Mouse (Mus musculus) olfactory bulb, adult 2 months (tissue): Measurements from ENCODE around the gene Ndufb3. TPM values are rescaled to one million over a fixed set of nuclear protein-coding genes. Genes with fewer than 3 reads are reported as not detected.
"Not testable (repeated sequence)": the region's sequence is repeated elsewhere in the genome, so short reads cannot be mapped to it uniquely, and the experiment has no call there.

Source experiments
- H3K27ac ChIP-seq: fragments of 200-500 bp; 2 replicates; pipeline ENCODE4 v1.5.1; 2012; ENCODE audit warnings: low read depth, low read length; ENCODE audit not compliant: insufficient read depth
- H3K4me1 ChIP-seq: fragments of 200-500 bp; 2 replicates; pipeline ENCODE4 v1.6.1; 2012; ENCODE audit warnings: low read length; ENCODE audit not compliant: control insufficient read depth, insufficient read depth
- H3K4me3 ChIP-seq: fragments of 200-500 bp; 2 replicates; pipeline ENCODE4 v1.5.1; 2012; ENCODE audit warnings: mild to moderate bottlenecking, low read depth, low read length, moderate library complexity; ENCODE audit not compliant: insufficient read depth
- CTCF ChIP-seq: fragments of 200-500 bp; IDR thresholded peaks from 2 replicates; pipeline ENCODE4 v1.5.1; 2012; ENCODE audit warnings: low read depth, mild to moderate bottlenecking, low read length, moderate library complexity; ENCODE audit not compliant: insufficient read depth
- POLR2A ChIP-seq: fragments of 200-500 bp; IDR thresholded peaks from 2 replicates; pipeline ENCODE4 v1.6.1; 2012; ENCODE audit warnings: mild to moderate bottlenecking, low read depth, low read length, moderate library complexity; ENCODE audit not compliant: insufficient read depth
- WGBS: fragments of 180-500 bp; shearing (Covaris S2); methylation state at CpG from one replicate; pipeline ENCODE4 v1.1.7; 2018; 5-methylcytosine and 5-hydroxymethylcytosine counted together
- polyA plus RNA-seq: library from polyadenylated mRNA; stranded (reverse); fragments of >200 nt; gene quantifications from 2 replicates; pipeline ENCODE4 v1.2.4, GENCODE M21; 2012; ENCODE audit warnings: low replicate concordance; ENCODE audit not compliant: missing spikeins, insufficient read depth, insufficient read length

The Ndufb3 gene
- polyA plus RNA-seq, 1 experiment, result not detected

- TF ChIP-seq POLR2A, result no peak
- no peak for TF ChIP-seq CTCF
- H3K4me3 ChIP-seq, result no peak overlapping the region
- WGBS, result 30% methylated on average over 3 of the region's 3 CpGs
- H3K27ac ChIP-seq, result peak overlapping the region; percentile 67
- H3K4me1 ChIP-seq, result peaks cover 5% of the 10 kb centered on the region
Observed at GRCm38 (mm10) chr1:58614424-58614823, 28.2 kb downstream of the Ndufb3 start.

- no peak for TF ChIP-seq CTCF
- no peak for TF ChIP-seq POLR2A
- 86% methylated on average over 4 of the region's 4 CpGs for WGBS
- H3K4me1 ChIP-seq, result peaks cover 5% of the 10 kb centered on the region
- H3K27ac ChIP-seq, result peak overlapping the region; percentile 67
- no peak overlapping the region for H3K4me3 ChIP-seq
Observed at GRCm38 (mm10) chr1:58615146-58615545, 29.0 kb downstream of the Ndufb3 start.

DNA sequence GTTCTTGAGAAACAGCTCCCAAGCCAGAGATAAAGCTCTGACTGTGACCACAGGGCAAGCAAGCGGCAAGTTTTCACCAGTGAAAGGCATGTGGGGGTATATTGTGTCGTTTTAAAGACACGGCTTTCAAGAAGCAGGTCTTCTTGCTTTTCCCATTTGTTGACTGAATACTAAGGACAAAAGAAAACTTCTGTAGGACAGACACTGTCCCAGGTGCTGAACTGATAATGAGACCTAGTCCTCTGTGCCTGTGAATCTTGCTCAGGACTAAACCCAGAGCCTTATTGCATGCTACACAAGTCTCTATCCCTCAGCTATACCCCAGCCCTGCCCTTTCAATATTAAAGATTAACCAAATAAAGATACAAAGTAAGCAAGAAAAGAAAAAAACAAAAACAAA is 30.0 kb downstream of the Ndufb3 start:
- TF ChIP-seq POLR2A, result no peak
- no peak for TF ChIP-seq CTCF

GRCm38 (mm10) chr1:58617076-58617475 is 30.9 kb downstream of the Ndufb3 start:
- no peak overlapping the region for H3K4me3 ChIP-seq
- no peak for TF ChIP-seq POLR2A
- no peak for TF ChIP-seq CTCF
- WGBS, result 26% methylated on average over 5 of the region's 5 CpGs
- H3K4me1 ChIP-seq, result peaks cover 5% of the 10 kb centered on the region
- H3K27ac ChIP-seq, result peak overlapping the region; percentile 51; the same call in 1 of the 2 replicates

More for the DNA sequence above, 30.0 kb downstream of the Ndufb3 start:
- Histone ChIP-seq H3K4me1 (peaks cover 5% of the 10 kb centered on the region), H3K4me3 (no peak overlapping the region), H3K27ac (no peak overlapping the region)
- 75% methylated on average over 3 of the region's 3 CpGs for WGBS

GRCm38 (mm10) chr1:58617978-58618668 is 31.9 kb downstream of the Ndufb3 start:
- peaks cover 5% of the 10 kb centered on the region for H3K4me1 ChIP-seq
- TF ChIP-seq CTCF, result no peak
- TF ChIP-seq POLR2A, result no peak
- peak overlapping the region; percentile 60; the same call in 1 of the 2 replicates for H3K27ac ChIP-seq
- no peak overlapping the region for H3K4me3 ChIP-seq
- 58% methylated on average over 6 of the region's 6 CpGs for WGBS

- TF ChIP-seq CTCF (no peak), POLR2A (no peak)
- Histone ChIP-seq H3K27ac (no peak overlapping the region), H3K4me1 (peaks cover 5% of the 10 kb centered on the region), H3K4me3 (no peak overlapping the region)
- 87% methylated on average over 2 of the region's 2 CpGs for WGBS
Observed at GRCm38 (mm10) chr1:58618766-58619165, 32.6 kb downstream of the Ndufb3 start.

GRCm38 (mm10) chr1:58621251-58621650 is 35.1 kb downstream of the Ndufb3 start:
- TF ChIP-seq POLR2A (no peak), CTCF (no peak)
- H3K27ac ChIP-seq, result no peak overlapping the region
- no peak overlapping the region for H3K4me3 ChIP-seq
- 92% methylated on average over 3 of the region's 3 CpGs for WGBS
- H3K4me1 ChIP-seq, result peaks cover 3% of the 10 kb centered on the region

- 30% methylated on average over 7 of the region's 7 CpGs for whole genome bisulfite sequencing
- H3K4me3 ChIP-seq, result no peak overlapping the region
- no peak overlapping the region for H3K27ac ChIP-seq
- no peak for TF ChIP-seq CTCF
- no peak for TF ChIP-seq POLR2A
- H3K4me1 ChIP-seq, result peaks cover 3% of the 10 kb centered on the region
Observed at GRCm38 (mm10) chr1:58621996-58622748, 36.0 kb downstream of the Ndufb3 start.

- WGBS, result 51% methylated on average over 2 of the region's 2 CpGs
- not testable (repeated sequence) for H3K27ac ChIP-seq, H3K4me3 ChIP-seq, H3K4me1 ChIP-seq
Observed at GRCm38 (mm10) chr1:58628847-58629246, 42.7 kb downstream of the Ndufb3 start.

Other genes starting within 250 kb of the Ndufb3 start
- 105 and 158 TPM in 2 replicates for gene Bzw1, start 193.5 kb upstream of the Ndufb3 start, polyA plus RNA-seq
- gene Clk1, start 162.3 kb upstream of the Ndufb3 start, polyA plus RNA-seq, result 213 and 787 TPM in 2 replicates
- not detected in 2 replicates for gene Nif3l1, start 141.2 kb upstream of the Ndufb3 start, polyA plus RNA-seq
- gene Ppil3, start 140.9 kb upstream of the Ndufb3 start, polyA plus RNA-seq, result not detected in 2 replicates
- not detected in 2 replicates for gene Orc2, start 81.3 kb upstream of the Ndufb3 start, polyA plus RNA-seq
- not detected in 2 replicates for gene Fam126b, start 61 bp upstream of the Ndufb3 start, polyA plus RNA-seq
- not detected in 2 replicates for gene Als2cr12, start 109.6 kb downstream of the Ndufb3 start, polyA plus RNA-seq
- not detected in 2 replicates for gene Cflar, start 125.1 kb downstream of the Ndufb3 start, polyA plus RNA-seq
- gene Casp8, start 209.0 kb downstream of the Ndufb3 start, polyA plus RNA-seq, result not detected in 2 replicates